Mouse (Mus musculus): ENCODE results near the gene Col13a1.

- TF ChIP-seq CTCF (IDR thresholded peaks at IDR 0.05; ENCODE audit: low read depth), result no peak
- no peak for TF ChIP-seq EP300 (IDR thresholded peaks at IDR 0.05; ENCODE audit: low read depth)
Observed at GRCm38 (mm10) chr10:61794971-61795370, 183.9 kb downstream of the Col13a1 start.
